Mouse (Mus musculus) embryonic stem cell, embryonic (primary cell): ENCODE results near the gene Ptgr1.

Source experiments
- CTCF ChIA-PET, 4 experiments: fragments of 300-600 bp in 2 of 4; fragments of 350-600 bp in 2 of 4; sonication (Branson Sonifier 250); formaldehyde crosslinking; loops; one replicate each; lab custom pipeline; 2022; ENCODE audit warnings: inconsistent platforms in 2 of 4; lab: Charles Lee
- POLR2A ChIA-PET, 4 experiments: fragments of 300-600 bp in 2 of 4; fragments of 350-600 bp in 2 of 4; sonication (Branson Sonifier 250); formaldehyde crosslinking; loops; one replicate each; lab custom pipeline; 2022; ENCODE audit warnings: antibody characterized with exemption in 4 of 4, inconsistent platforms in 1 of 4; lab: Charles Lee

Ptgr1 gene

GRCm38 (mm10) chr4:58999686-59000085 is 12.8 kb upstream of the Ptgr1 start:
- CTCF ChIA-PET, result interaction anchor here (0.5 to 3.7 kb wide), 47 partner anchors 9 to 1613 kb away, joined by 3 to 45 read pairs (median 4); partner anchors contain the start of genes Ptgr1 (in 4 of the 4), Gng10 (in 2 of the 4), Zkscan16 (in 2 of the 4) and Ecpas (in 1 of the 4)
- POLR2A ChIA-PET, result interaction anchor here in 3 of 4 experiments (0.6 to 3.6 kb wide), 14 partner anchors 9 to 807 kb away, joined by 3 to 77 read pairs (median 4); partner anchors contain the start of genes Gng10 (in 2 of the 3), Ptgr1 (in 2 of the 3) and Ecpas (in 1 of the 3)

GRCm38 (mm10) chr4:58998688-58999087 is 11.8 kb upstream of the Ptgr1 start:
- CTCF ChIA-PET, result interaction anchor here in 3 of 4 experiments (1.4 to 3.7 kb wide), 6 partner anchors 12 to 86 kb away, joined by 5 to 45 read pairs (median 28); partner anchors contain the start of genes Ptgr1 (in 2 of the 3), Ecpas (in 1 of the 3) and Gng10 (in 1 of the 3)
- POLR2A ChIA-PET, result interaction anchor here in 2 of 4 experiments (1.3 to 3.6 kb wide), 4 partner anchors 8 to 63 kb away, joined by 3 to 77 read pairs (median 23); partner anchors contain the start of gene Ptgr1 (in 2 of the 2)

- POLR2A ChIA-PET, result interaction anchor here in 2 of 4 experiments (0.9 to 5.0 kb wide), 3 partner anchors 10 to 85 kb away, joined by 3 to 61 read pairs (median 10); partner anchors contain the start of gene Ptgr1 (in 2 of the 2)
These were observed 10.2 kb upstream of the Ptgr1 start for GRCm38 (mm10) chr4:58997081-58997480.

GRCm38 (mm10) chr4:58995251-58995693 is 8.4 kb upstream of the Ptgr1 start:
- ChIA-PET POLR2A (interaction anchor here in 3 of 4 experiments (0.6 to 5.0 kb wide), 8 partner anchors 8 to 177 kb away, joined by 3 to 61 read pairs (median 4); partner anchors contain the start of genes Ptgr1 (in 2 of the 3) and Zkscan16 (in 1 of the 3)), CTCF (interaction anchor here in 2 of 4 experiments (1.2 to 1.9 kb wide), 2 partner anchors 9 to 10 kb away, joined by 4 to 8 read pairs; partner anchors contain the start of gene Ptgr1 (in 1 of the 2))

More at GRCm38 (mm10) chr4:58997081-58997480, 10.2 kb upstream of the Ptgr1 start:
- CTCF ChIA-PET, result interaction anchor here in 2 of 4 experiments (0.5 to 1.4 kb wide), 4 partner anchors 10 to 480 kb away, joined by 3 to 9 read pairs (median 4); partner anchors contain the start of gene Ptgr1 (in 1 of the 2)

- POLR2A ChIA-PET, result interaction anchor here in 3 of 4 experiments (0.6 to 5.0 kb wide), 7 partner anchors 8 to 83 kb away, joined by 3 to 61 read pairs (median 5); partner anchors contain the start of genes Ptgr1 (in 2 of the 3) and Zkscan16 (in 1 of the 3)
- CTCF ChIA-PET, result interaction anchor here in 2 of 4 experiments (1.2 to 1.9 kb wide), 2 partner anchors 9 kb away, joined by 4 to 8 read pairs; partner anchors contain the start of gene Ptgr1 (in 1 of the 2)
These were observed 7.8 kb upstream of the Ptgr1 start, which contains the start of gene Dnajc25 for GRCm38 (mm10) chr4:58994762-58995161. Gene Dnajc25 (plus strand): TSS chr4:58995062.

GRCm38 (mm10) chr4:58992195-58992594 is 5.3 kb upstream of the Ptgr1 start:
- POLR2A ChIA-PET, result interaction anchor here in 1 of 4 experiments (1.2 kb wide), 1 partner anchor 13 kb away, joined by 3 read pairs; no protein-coding TSS in a partner anchor

GRCm38 (mm10) chr4:58990609-58991434 is 3.9 kb upstream of the Ptgr1 start:
- POLR2A ChIA-PET, result interaction anchor here in 2 of 4 experiments (0.8 to 2.4 kb wide), 6 partner anchors 9 to 82 kb away, joined by 3 to 16 read pairs (median 4); partner anchors contain the start of gene Gm20503 (in 2 of the 2)
- CTCF ChIA-PET, result interaction anchor here in 3 of 4 experiments (1.7 to 2.4 kb wide), 3 partner anchors 9 kb away, joined by 8 to 16 read pairs (median 15); no protein-coding TSS in a partner anchor

More at GRCm38 (mm10) chr4:58992195-58992594, 5.3 kb upstream of the Ptgr1 start:
- CTCF ChIA-PET, result interaction anchor here in 1 of 4 experiments (2.4 kb wide), 1 partner anchor 8 kb away, joined by 15 read pairs; no protein-coding TSS in a partner anchor

GRCm38 (mm10) chr4:58989303-58989898 is 2.5 kb upstream of the Ptgr1 start:
- CTCF ChIA-PET, result interaction anchor here in 2 of 4 experiments (2.1 to 2.4 kb wide), 2 partner anchors 11 kb away, joined by 15 to 16 read pairs; no protein-coding TSS in a partner anchor
- POLR2A ChIA-PET, result interaction anchor here in 2 of 4 experiments (0.6 to 2.4 kb wide), 4 partner anchors 10 to 554 kb away, joined by 3 to 16 read pairs (median 4); partner anchors contain the start of gene Gm20503 (in 1 of the 2)

- ChIA-PET CTCF (interaction anchor here (0.5 to 3.8 kb wide), 22 partner anchors 10 to 850 kb away, joined by 3 to 45 read pairs (median 4); partner anchors contain the start of genes Dnajc25 (in 1 of the 4), Gm20503 (in 1 of the 4) and Zkscan16 (in 1 of the 4)), POLR2A (interaction anchor here in 3 of 4 experiments (0.6 to 6.2 kb wide), 18 partner anchors 9 to 140 kb away, joined by 3 to 77 read pairs (median 4); partner anchors contain the start of genes Dnajc25 (in 1 of the 3), Ecpas (in 1 of the 3) and Zkscan16 (in 1 of the 3))
These were observed 1.7 kb downstream of the Ptgr1 start for GRCm38 (mm10) chr4:58985157-58985648.

GRCm38 (mm10) chr4:58982806-58983205 is 4.1 kb downstream of the Ptgr1 start:
- CTCF ChIA-PET, result interaction anchor here in 1 of 4 experiments (2.8 kb wide), 1 partner anchor 17 kb away, joined by 13 read pairs; no protein-coding TSS in a partner anchor
- POLR2A ChIA-PET, result interaction anchor here in 2 of 4 experiments (0.7 to 6.2 kb wide), 4 partner anchors 13 to 80 kb away, joined by 5 to 77 read pairs (median 33); partner anchors contain the start of genes Dnajc25 (in 1 of the 2) and Gng10 (in 1 of the 2)

GRCm38 (mm10) chr4:58981421-58981820 is 5.5 kb downstream of the Ptgr1 start:
- ChIA-PET POLR2A (no interaction called here), CTCF (interaction anchor here in 1 of 4 experiments (2.8 kb wide), 1 partner anchor 19 kb away, joined by 13 read pairs; no protein-coding TSS in a partner anchor)

GRCm38 (mm10) chr4:58975711-58976110 is 11.2 kb downstream of the Ptgr1 start:
- ChIA-PET POLR2A (interaction anchor here in 2 of 4 experiments (0.7 to 4.0 kb wide), 3 partner anchors 10 to 136 kb away, joined by 3 to 26 read pairs (median 3); partner anchors contain the start of gene Ptgr1 (in 2 of the 2)), CTCF (interaction anchor here in 2 of 4 experiments (0.6 to 1.2 kb wide), 3 partner anchors 24 to 245 kb away, joined by 3 to 4 read pairs (median 3); no protein-coding TSS in a partner anchor)

- POLR2A ChIA-PET, result no interaction called here
- CTCF ChIA-PET, result no interaction called here
These were observed 16.2 kb downstream of the Ptgr1 start for GRCm38 (mm10) chr4:58970678-58971077.

GRCm38 (mm10) chr4:58965136-58965535 is 21.8 kb downstream of the Ptgr1 start:
- POLR2A ChIA-PET, result interaction anchor here in 1 of 4 experiments (1.2 kb wide), 1 partner anchor 22 kb away, joined by 3 read pairs; no protein-coding TSS in a partner anchor
- CTCF ChIA-PET, result no interaction called here

- ChIA-PET POLR2A (interaction anchor here in 1 of 4 experiments (0.6 kb wide), 1 partner anchor 51 kb away, joined by 4 read pairs; the partner anchor contains the start of gene Ecpas), CTCF (no interaction called here)
These were observed 23.6 kb downstream of the Ptgr1 start for GRCm38 (mm10) chr4:58963271-58963670.

- CTCF ChIA-PET, result interaction anchor here in 1 of 4 experiments (1.0 kb wide), 1 partner anchor 38 kb away, joined by 3 read pairs; no protein-coding TSS in a partner anchor
These were observed 25.2 kb downstream of the Ptgr1 start for GRCm38 (mm10) chr4:58961719-58962118.

More at GRCm38 (mm10) chr4:58961719-58962118, 25.2 kb downstream of the Ptgr1 start:
- POLR2A ChIA-PET, result no interaction called here
